Mouse (Mus musculus) thymus, adult 2 months (tissue): ENCODE data around the gene Rbfox2. TPM values are rescaled to one million over a fixed set of nuclear protein-coding genes. Genes with fewer than 3 reads are reported as not detected.
"Not testable (repeated sequence)": the region's sequence is repeated elsewhere in the genome, so short reads cannot be mapped to it uniquely, and the experiment has no call there.

Experiments used
- DNase-seq: peaks from one replicate; pipeline ENCODE4 v3.0.0; 2021
- H3K27ac ChIP-seq: fragments of 200-500 bp; 2 replicates; pipeline ENCODE4 v1.5.1; 2012; ENCODE audit warnings: low read length, control low read depth; ENCODE audit not compliant: control insufficient read depth, insufficient read depth
- H3K27me3 ChIP-seq: fragments of 200-500 bp; 2 replicates; pipeline ENCODE4 v1.6.1; 2012; ENCODE audit warnings: mild to moderate bottlenecking, low read length, moderate library complexity, mixed read lengths; ENCODE audit not compliant: control insufficient read depth, insufficient read depth
- H3K36me3 ChIP-seq: fragments of 200-500 bp; 2 replicates; pipeline ENCODE4 v1.6.1; 2012; ENCODE audit warnings: mild to moderate bottlenecking, low read length, moderate library complexity; ENCODE audit not compliant: control insufficient read depth, insufficient read depth
- H3K4me1 ChIP-seq: fragments of 200-500 bp; replicated peaks from 2 replicates; pipeline ENCODE4 v1.6.1; 2012; ENCODE audit warnings: low read length; ENCODE audit not compliant: control insufficient read depth, insufficient read depth
- H3K4me3 ChIP-seq: fragments of 200-500 bp; 2 replicates; pipeline ENCODE4 v1.5.1; 2012; ENCODE audit warnings: mild to moderate bottlenecking, low read length, control low read depth, moderate library complexity; ENCODE audit not compliant: control insufficient read depth, insufficient read depth
- CTCF ChIP-seq: fragments of 200-500 bp; IDR thresholded peaks from 2 replicates; pipeline ENCODE4 v1.5.1; 2012; ENCODE audit warnings: mild to moderate bottlenecking, control low read depth, low read length, moderate library complexity, borderline replicate concordance; ENCODE audit not compliant: control insufficient read depth, poor library complexity, insufficient read depth; ENCODE audit errors: extremely low read depth
- POLR2A ChIP-seq: fragments of 200-500 bp; IDR thresholded peaks from 2 replicates; pipeline ENCODE4 v1.6.1; 2012; ENCODE audit warnings: mild to moderate bottlenecking, low read length, control low read depth, moderate library complexity; ENCODE audit not compliant: control insufficient read depth, poor library complexity, insufficient read depth; ENCODE audit errors: extremely low read depth
- WGBS: fragments of 180-500 bp; shearing (Covaris S2); methylation state at CpG from one replicate; pipeline ENCODE4 v1.1.7; 2018; 5-methylcytosine and 5-hydroxymethylcytosine counted together
- polyA plus RNA-seq: library from polyadenylated mRNA; depleted of rRNA; stranded (reverse); fragments of >200 nt; gene quantifications from 2 replicates; pipeline ENCODE4 v1.2.3, GENCODE M21; 2012

Gene Rbfox2
- polyA plus RNA-seq, 1 experiment, result 20.5 TPM

- peaks cover 25% of the 10 kb centered on the region for H3K4me1 ChIP-seq
- H3K27ac ChIP-seq, result no peak overlapping the region
- no peak for DNase-seq
- H3K4me3 ChIP-seq, result no peak overlapping the region
- 94% methylated on average over 3 of the region's 3 CpGs for WGBS
- TF ChIP-seq POLR2A, result no peak
- TF ChIP-seq CTCF, result no peak
- no peaks in the 10 kb centered on the region for H3K27me3 ChIP-seq
- no peaks in the 10 kb centered on the region for H3K36me3 ChIP-seq
Observed at GRCm38 (mm10) chr15:77069019-77069418, 237.8 kb downstream of the Rbfox2 start.

DNA sequence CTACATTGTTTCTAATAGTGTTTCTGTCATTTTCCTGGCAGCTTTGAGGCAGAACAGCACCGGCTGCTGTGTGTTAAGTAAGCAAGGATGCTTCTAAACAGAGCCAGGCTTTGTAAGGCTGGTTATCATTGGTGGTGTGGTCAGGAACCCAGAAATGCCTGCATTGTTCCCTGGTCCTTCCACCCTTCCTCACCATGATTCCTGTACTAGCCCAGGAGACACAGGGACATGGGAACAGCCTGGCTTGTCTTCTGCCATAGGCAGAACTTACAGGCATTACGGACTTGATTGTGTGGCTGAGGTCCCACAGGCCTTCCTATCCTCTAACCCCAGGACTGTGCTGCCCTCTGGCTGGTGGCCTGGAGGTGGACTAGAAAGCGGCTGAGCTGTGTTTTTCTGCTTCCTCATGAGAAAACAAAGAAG, 238.4 kb downstream of the Rbfox2 start:
- TF ChIP-seq POLR2A, result no peak
- no peak for TF ChIP-seq CTCF
- H3K36me3 ChIP-seq, result no peaks in the 10 kb centered on the region
- H3K27ac ChIP-seq, result no peak overlapping the region
- peaks cover 25% of the 10 kb centered on the region for H3K4me1 ChIP-seq
- 89% methylated on average over 3 of the region's 3 CpGs for WGBS
- H3K27me3 ChIP-seq, result no peaks in the 10 kb centered on the region
- no peak for DNase-seq
- no peak overlapping the region for H3K4me3 ChIP-seq

DNA sequence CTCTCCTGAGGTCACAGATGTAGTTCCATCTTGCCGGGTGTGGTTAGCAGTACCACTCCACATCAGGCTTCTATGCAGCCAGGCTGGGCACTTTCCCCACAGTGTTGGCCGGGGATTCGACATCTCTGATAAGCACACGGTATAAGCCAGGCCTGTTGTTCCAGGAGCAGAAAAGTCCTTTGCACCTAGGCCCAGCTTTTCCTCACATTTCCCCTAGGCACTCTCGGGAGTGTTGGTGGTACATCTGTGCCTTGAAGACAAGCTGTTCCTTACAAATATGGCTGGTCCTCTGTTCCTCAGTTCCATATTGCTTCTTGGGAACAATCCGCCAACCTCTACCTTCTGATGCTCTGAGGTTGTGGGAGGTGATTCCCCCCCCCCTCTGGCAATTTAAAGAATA, 240.6 kb downstream of the Rbfox2 start:
- Histone ChIP-seq H3K27ac (no peak overlapping the region), H3K4me3 (no peak overlapping the region), H3K4me1 (peaks cover 15% of the 10 kb centered on the region), H3K27me3 (no peaks in the 10 kb centered on the region; the same call in 1 of the 2 replicates), H3K36me3 (no peaks in the 10 kb centered on the region)
- DNase-seq, result no peak
- TF ChIP-seq POLR2A, result no peak
- TF ChIP-seq CTCF, result no peak
- 88% methylated on average over 6 of the region's 6 CpGs for WGBS

GRCm38 (mm10) chr15:77065259-77065852, 241.4 kb downstream of the Rbfox2 start:
- H3K27me3 ChIP-seq, result no peaks in the 10 kb centered on the region; the same call in 1 of the 2 replicates
- 92% methylated on average over 6 of the region's 6 CpGs for WGBS
- DNase-seq, result no peak
- no peak for TF ChIP-seq POLR2A
- no peak for TF ChIP-seq CTCF
- no peak overlapping the region for H3K27ac ChIP-seq
- H3K4me3 ChIP-seq, result no peak overlapping the region
- no peaks in the 10 kb centered on the region for H3K36me3 ChIP-seq
- peaks cover 6% of the 10 kb centered on the region for H3K4me1 ChIP-seq

DNA sequence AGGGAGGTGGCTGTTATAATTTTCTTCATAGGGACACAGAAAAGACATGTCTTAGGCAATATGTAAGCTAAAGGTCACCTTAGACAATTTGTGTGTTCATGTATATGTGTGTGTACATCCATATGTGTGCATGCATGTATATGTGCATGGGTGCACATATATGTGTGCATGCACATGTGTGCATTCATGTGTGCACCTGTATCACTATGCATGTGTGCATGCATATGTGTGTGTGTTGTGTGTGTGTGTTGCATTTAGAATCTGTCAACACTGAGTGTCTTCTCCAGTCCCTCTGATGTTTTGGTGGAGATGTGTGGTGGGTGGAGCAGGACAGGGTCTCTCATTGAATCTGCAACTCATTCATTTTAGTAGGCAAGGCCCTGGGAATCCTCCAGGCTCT, 244.1 kb downstream of the Rbfox2 start:
- Histone ChIP-seq H3K36me3 (no peaks in the 10 kb centered on the region), H3K4me3 (no peak overlapping the region), H3K27ac (no peak overlapping the region), H3K27me3 (no peaks in the 10 kb centered on the region; the same call in 1 of the 2 replicates), H3K4me1 (no peaks in the 10 kb centered on the region)
- no peak for TF ChIP-seq POLR2A
- no peak for TF ChIP-seq CTCF
- no peak for DNase-seq

DNA sequence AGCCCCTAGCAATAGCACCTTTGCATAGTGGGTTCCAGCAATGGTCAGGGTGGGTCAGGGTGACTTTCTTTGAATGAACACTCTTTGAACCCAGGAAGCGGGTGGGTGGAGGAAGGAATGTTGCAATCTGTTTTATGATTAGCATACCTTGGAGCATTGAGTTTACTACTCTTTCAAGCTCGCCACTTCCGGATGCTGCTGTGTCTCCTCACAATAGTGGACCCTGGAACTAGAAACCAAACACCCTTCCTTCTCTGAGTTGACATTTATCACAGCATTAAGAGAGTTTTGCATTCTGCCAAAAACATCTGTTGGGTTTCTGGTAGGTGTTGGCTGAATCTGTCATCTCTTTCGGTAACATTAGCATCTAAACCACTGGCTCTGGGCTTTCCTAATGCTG, 247.4 kb downstream of the Rbfox2 start:
- H3K27ac ChIP-seq, H3K36me3 ChIP-seq, H3K4me3 ChIP-seq, H3K4me1 ChIP-seq, H3K27me3 ChIP-seq, DNase-seq: not testable (repeated sequence)
- WGBS, result 96% methylated on average over 4 of the region's 4 CpGs

- Histone ChIP-seq H3K27ac (no peak overlapping the region), H3K4me1 (no peaks in the 10 kb centered on the region), H3K36me3 (no peaks in the 10 kb centered on the region), H3K4me3 (no peak overlapping the region), H3K27me3 (no peaks in the 10 kb centered on the region; the same call in 1 of the 2 replicates)
- TF ChIP-seq POLR2A (no peak), CTCF (no peak)
- DNase-seq, result no peak
Observed at GRCm38 (mm10) chr15:77058566-77058965, 248.2 kb downstream of the Rbfox2 start.
